Mouse (Mus musculus): ENCODE measurements around the gene Kctd2. TPM values are rescaled to one million over a fixed set of nuclear protein-coding genes. Genes with fewer than 3 reads are reported as not detected.

The Kctd2 gene
- polyA plus RNA-seq, 2 experiments, result 26.3 to 30.5 TPM

GRCm38 (mm10) chr11:115373805-115374694 lies 45.9 kb upstream of the Kctd2 start:
- Histone ChIP-seq H3K9me3 (ENCODE audit: control insufficient read depth, low read length) (no peaks in the 10 kb centered on the region), H3K36me3 (ENCODE audit: control insufficient read depth, insufficient read depth, low read length) (no peaks in the 10 kb centered on the region), H3K4me2 (replicated peaks; ENCODE audit: low read depth, low read length, severe bottlenecking) (peak overlapping the region; percentile 52), H3K27me3 (ENCODE audit: control insufficient read depth, insufficient read depth, low read length) (peaks cover 41% of the 10 kb centered on the region), H3K9ac (ENCODE audit: low read depth, low read length, severe bottlenecking) (peak overlapping the region; percentile 31; the same call in 1 of the 2 replicates), H3K4me3 (replicated peaks; ENCODE audit: low read length) (peak overlapping the region; percentile 32), H3K27ac (replicated peaks; ENCODE audit: low read depth, low read length) (no peak overlapping the region), H3K4me1 (ENCODE audit: control insufficient read depth, insufficient read depth, low read length) (peaks cover 6% of the 10 kb centered on the region; the same call in 1 of the 2 replicates)
- ATAC-seq (ENCODE audit: low FRiP score, low read depth) (no peak), DNase-seq (ENCODE audit: low spot score) (no peak)
- no peak for TF ChIP-seq POLR2A (IDR thresholded peaks at IDR 0.05; ENCODE audit: borderline replicate concordance, extremely low read depth, insufficient read depth, insufficient read length)
- 2% methylated on average over 30 of the region's 30 CpGs for WGBS

DNA sequence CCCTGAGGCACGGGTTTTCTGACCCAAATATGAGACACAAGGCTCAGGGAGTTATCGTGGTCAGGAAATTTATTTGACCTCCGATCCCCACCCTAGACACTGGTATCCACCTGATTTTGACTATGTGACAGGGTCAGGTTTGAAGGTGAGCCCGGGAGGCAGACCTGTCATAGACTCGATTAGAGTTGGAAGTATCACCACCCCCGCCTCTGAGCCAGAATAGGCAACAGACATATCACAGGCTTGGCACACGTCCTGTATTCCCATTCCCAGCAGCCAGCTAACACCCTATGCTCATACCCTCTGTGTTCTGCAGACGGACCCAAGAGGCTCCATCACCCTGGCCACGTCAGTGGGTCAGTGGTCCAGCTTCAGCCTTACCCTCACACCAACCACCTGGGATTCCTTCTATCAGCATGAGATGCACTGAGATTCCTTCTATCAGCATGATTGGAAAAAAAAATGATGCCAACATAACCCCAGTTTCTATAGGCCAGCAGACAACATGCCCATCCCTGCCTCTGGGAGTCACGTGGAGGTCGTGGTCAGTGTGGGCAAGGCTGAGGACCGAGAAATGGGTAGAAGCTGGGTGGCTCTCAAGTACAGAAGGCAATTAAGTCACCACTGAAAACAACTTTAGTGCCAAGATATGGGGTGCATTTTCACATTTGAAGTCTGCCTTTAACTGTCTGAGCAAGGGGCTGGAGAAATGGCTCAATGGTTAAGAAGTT lies 45.1 kb upstream of the Kctd2 start:
- peak overlapping the region; percentile 52; the same call in 1 of the 2 replicates for H3K4me2 ChIP-seq (replicated peaks; ENCODE audit: low read depth, low read length, severe bottlenecking)
- H3K4me1 ChIP-seq (ENCODE audit: control insufficient read depth, insufficient read depth, low read length), result peaks cover 6% of the 10 kb centered on the region; the same call in 1 of the 2 replicates
- no peaks in the 10 kb centered on the region for H3K9me3 ChIP-seq (ENCODE audit: control insufficient read depth, low read length)
- no peak overlapping the region for H3K27ac ChIP-seq (replicated peaks; ENCODE audit: low read depth, low read length)
- no peak overlapping the region for H3K9ac ChIP-seq (ENCODE audit: low read depth, low read length, severe bottlenecking)
- no peak for ATAC-seq (ENCODE audit: low FRiP score, low read depth)
- TF ChIP-seq POLR2A (IDR thresholded peaks at IDR 0.05; ENCODE audit: borderline replicate concordance, extremely low read depth, insufficient read depth, insufficient read length), result no peak
- peaks cover 40% of the 10 kb centered on the region for H3K27me3 ChIP-seq (ENCODE audit: control insufficient read depth, insufficient read depth, low read length)
- WGBS, result 69% methylated on average over 12 of the region's 12 CpGs
- no peak overlapping the region; the same call in 1 of the 2 replicates for H3K4me3 ChIP-seq (replicated peaks; ENCODE audit: low read length)
- no peaks in the 10 kb centered on the region for H3K36me3 ChIP-seq (ENCODE audit: control insufficient read depth, insufficient read depth, low read length)
- no peak for DNase-seq (ENCODE audit: low spot score)

DNA sequence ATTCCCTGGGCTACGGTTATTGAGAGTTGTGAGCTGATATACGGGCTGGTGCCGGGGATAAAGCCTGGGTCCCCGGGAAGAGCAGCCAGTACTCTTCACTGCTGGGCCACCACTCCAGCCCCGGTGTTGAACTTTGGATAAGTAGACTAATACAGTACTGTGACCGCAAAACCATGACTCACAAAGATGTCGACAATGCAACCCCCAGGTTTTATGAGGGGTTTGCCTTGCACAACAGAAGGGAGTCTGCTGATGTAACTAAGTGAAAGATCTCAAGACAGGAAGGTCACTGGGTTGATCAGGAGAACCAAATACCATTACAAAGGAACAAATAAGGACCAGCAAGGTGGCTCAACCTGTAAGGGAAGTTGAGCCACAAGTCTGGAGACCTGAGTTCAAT lies 43.2 kb upstream of the Kctd2 start:
- Histone ChIP-seq H3K4me3 (replicated peaks; ENCODE audit: low read length) (no peak overlapping the region), H3K4me1 (ENCODE audit: control insufficient read depth, insufficient read depth, low read length) (peaks cover 6% of the 10 kb centered on the region; the same call in 1 of the 2 replicates), H3K9ac (ENCODE audit: low read depth, low read length, severe bottlenecking) (no peak overlapping the region), H3K36me3 (ENCODE audit: control insufficient read depth, insufficient read depth, low read length) (no peaks in the 10 kb centered on the region), H3K9me3 (ENCODE audit: control insufficient read depth, low read length) (no peaks in the 10 kb centered on the region), H3K4me2 (replicated peaks; ENCODE audit: low read depth, low read length, severe bottlenecking) (no peak overlapping the region), H3K27ac (replicated peaks; ENCODE audit: low read depth, low read length) (no peak overlapping the region), H3K27me3 (ENCODE audit: control insufficient read depth, insufficient read depth, low read length) (peaks cover 22% of the 10 kb centered on the region)
- no peak for ATAC-seq (ENCODE audit: low FRiP score, low read depth)
- no peak for DNase-seq (ENCODE audit: low spot score)
- TF ChIP-seq POLR2A (IDR thresholded peaks at IDR 0.05; ENCODE audit: borderline replicate concordance, extremely low read depth, insufficient read depth, insufficient read length), result no peak
- 60% methylated on average over 7 of the region's 7 CpGs for WGBS

DNA sequence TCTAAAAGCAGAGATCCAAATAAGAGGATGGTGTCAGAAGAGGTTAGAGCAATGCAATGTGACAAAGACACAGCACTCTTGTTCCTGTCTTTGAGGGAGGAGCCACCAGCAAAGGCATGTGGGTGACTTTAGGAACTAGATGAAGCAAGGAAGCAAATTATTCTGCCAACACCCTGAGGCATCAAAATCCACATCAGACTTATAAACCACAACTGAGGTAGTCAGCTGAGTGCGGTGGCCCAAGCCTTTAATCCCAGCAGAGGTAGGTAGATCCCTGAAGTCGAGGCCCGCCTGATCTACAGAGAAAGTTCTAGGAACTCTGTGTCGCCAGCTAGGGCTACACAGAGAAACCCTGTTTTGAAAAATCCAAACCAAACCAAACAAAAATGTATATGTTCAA lies 42.7 kb upstream of the Kctd2 start:
- H3K9me3 ChIP-seq (ENCODE audit: control insufficient read depth, low read length), result no peaks in the 10 kb centered on the region
- H3K4me2 ChIP-seq (replicated peaks; ENCODE audit: low read depth, low read length, severe bottlenecking), result no peak overlapping the region
- peaks cover 6% of the 10 kb centered on the region; the same call in 1 of the 2 replicates for H3K4me1 ChIP-seq (ENCODE audit: control insufficient read depth, insufficient read depth, low read length)
- no peak overlapping the region for H3K9ac ChIP-seq (ENCODE audit: low read depth, low read length, severe bottlenecking)
- no peaks in the 10 kb centered on the region for H3K36me3 ChIP-seq (ENCODE audit: control insufficient read depth, insufficient read depth, low read length)
- H3K27me3 ChIP-seq (ENCODE audit: control insufficient read depth, insufficient read depth, low read length), result peaks cover 22% of the 10 kb centered on the region
- WGBS, result 84% methylated on average over 4 of the region's 4 CpGs
- no peak for TF ChIP-seq POLR2A (IDR thresholded peaks at IDR 0.05; ENCODE audit: borderline replicate concordance, extremely low read depth, insufficient read depth, insufficient read length)
- H3K4me3 ChIP-seq (replicated peaks; ENCODE audit: low read length), result no peak overlapping the region
- ATAC-seq (ENCODE audit: low FRiP score, low read depth) (no peak), DNase-seq (ENCODE audit: low spot score) (no peak)
- no peak overlapping the region for H3K27ac ChIP-seq (replicated peaks; ENCODE audit: low read depth, low read length)

DNA sequence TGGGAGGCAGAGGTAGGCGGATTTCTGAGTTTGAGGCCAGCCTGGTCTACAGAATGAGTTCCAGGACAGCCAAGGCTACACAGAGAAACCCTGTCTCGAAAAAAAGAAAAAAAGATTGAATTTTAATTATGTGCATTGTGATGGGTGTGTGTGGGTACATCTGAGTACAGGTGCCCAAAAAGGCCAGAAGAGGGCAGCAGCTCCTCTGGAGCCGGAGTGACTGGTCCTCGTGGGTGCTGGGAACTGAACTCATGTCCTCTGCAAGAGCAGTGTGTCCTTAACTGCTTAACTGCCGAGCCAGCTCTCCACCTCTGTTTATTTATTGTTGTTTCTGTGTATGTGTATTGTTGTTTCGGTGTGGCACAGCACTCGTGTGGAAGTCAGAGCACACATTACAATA lies 42.1 kb upstream of the Kctd2 start:
- Histone ChIP-seq H3K4me1 (ENCODE audit: control insufficient read depth, insufficient read depth, low read length) (peaks cover 10% of the 10 kb centered on the region), H3K36me3 (ENCODE audit: control insufficient read depth, insufficient read depth, low read length) (no peaks in the 10 kb centered on the region), H3K4me2 (replicated peaks; ENCODE audit: low read depth, low read length, severe bottlenecking) (no peak overlapping the region), H3K27me3 (ENCODE audit: control insufficient read depth, insufficient read depth, low read length) (peaks cover 22% of the 10 kb centered on the region), H3K9me3 (ENCODE audit: control insufficient read depth, low read length) (no peaks in the 10 kb centered on the region), H3K4me3 (replicated peaks; ENCODE audit: low read length) (no peak overlapping the region), H3K27ac (replicated peaks; ENCODE audit: low read depth, low read length) (no peak overlapping the region), H3K9ac (ENCODE audit: low read depth, low read length, severe bottlenecking) (no peak overlapping the region)
- DNase-seq (ENCODE audit: low spot score) (no peak), ATAC-seq (ENCODE audit: low FRiP score, low read depth) (no peak)
- 80% methylated on average over 7 of the region's 7 CpGs for WGBS
- no peak for TF ChIP-seq POLR2A (IDR thresholded peaks at IDR 0.05; ENCODE audit: borderline replicate concordance, extremely low read depth, insufficient read depth, insufficient read length)

Data from limb, embryonic 14.5 days (tissue).